Mouse (Mus musculus) midbrain, embryonic 10.5 days (tissue): ENCODE data around the gene Nfib. TPM values are rescaled to one million over a fixed set of nuclear protein-coding genes. Genes with fewer than 3 reads are reported as not detected.

Experiments
- DNase-seq: peaks from one replicate; pipeline ENCODE4 v3.0.0-alpha.2; 2017; ENCODE audit warnings: low spot score
- H3K27ac ChIP-seq: fragments of 300-500 bp; sonication (generic); replicated peaks from 2 replicates; pipeline ENCODE4 v1.5.1; 2016; ENCODE audit warnings: mild to moderate bottlenecking
- H3K27me3 ChIP-seq: fragments of 300-500 bp; sonication (generic); 2 replicates; pipeline ENCODE4 v1.6.1; 2016; ENCODE audit warnings: low read depth, mild to moderate bottlenecking; ENCODE audit not compliant: poor library complexity, severe bottlenecking
- H3K36me3 ChIP-seq: fragments of 300-500 bp; sonication (generic); 2 replicates; pipeline ENCODE4 v1.6.1; 2016; ENCODE audit warnings: mild to moderate bottlenecking, moderate library complexity
- H3K4me1 ChIP-seq: fragments of 300-500 bp; sonication (generic); 2 replicates; pipeline ENCODE4 v1.6.1; 2016
- H3K4me3 ChIP-seq: fragments of 300-500 bp; sonication (generic); 2 replicates; pipeline ENCODE4 v1.5.1; 2016; ENCODE audit warnings: mild to moderate bottlenecking, moderate library complexity
- H3K9me3 ChIP-seq: fragments of 300-500 bp; sonication (generic); replicated peaks from 2 replicates; pipeline ENCODE4 v1.6.1; 2016; ENCODE audit warnings: mild to moderate bottlenecking
- WGBS: fragments of 180-500 bp; shearing (Covaris S2); methylation state at CpG from one replicate; pipeline ENCODE4 v1.1.7; 2016; 5-methylcytosine and 5-hydroxymethylcytosine counted together
- polyA plus RNA-seq: library from polyadenylated mRNA; unstranded; fragments of >200 nt; fragmentation: Nextera tagmentation; extraction: Ambion mirVana; gene quantifications from 2 replicates; pipeline ENCODE4 v1.2.1, GENCODE M21; 2016

Nfib gene
- polyA plus RNA-seq, 1 experiment from 2014 or later, result 9.8 TPM

- Histone ChIP-seq H3K27me3 (no peaks in the 10 kb centered on the region), H3K4me1 (peaks cover 26% of the 10 kb centered on the region), H3K36me3 (no peaks in the 10 kb centered on the region), H3K9me3 (no peaks in the 10 kb centered on the region), H3K4me3 (no peak overlapping the region), H3K27ac (no peak overlapping the region)
- no peak for DNase-seq
- 67% methylated on average over 8 of the region's 8 CpGs for WGBS
Measured at GRCm38 (mm10) chr4:82464051-82464632, 241.4 kb downstream of the Nfib start.

GRCm38 (mm10) chr4:82463189-82463715 lies 242.3 kb downstream of the Nfib start:
- Histone ChIP-seq H3K9me3 (no peaks in the 10 kb centered on the region), H3K36me3 (no peaks in the 10 kb centered on the region), H3K27me3 (no peaks in the 10 kb centered on the region), H3K4me3 (no peak overlapping the region), H3K4me1 (peaks cover 26% of the 10 kb centered on the region), H3K27ac (no peak overlapping the region)
- WGBS, result 75% methylated on average over 7 of the region's 7 CpGs
- DNase-seq, result no peak

- WGBS, result 95% methylated on average over 2 of the region's 2 CpGs
Measured at GRCm38 (mm10) chr4:82461676-82462075, 243.9 kb downstream of the Nfib start.

GRCm38 (mm10) chr4:82458895-82459294 lies 246.7 kb downstream of the Nfib start:
- no peaks in the 10 kb centered on the region for H3K9me3 ChIP-seq
- no peak overlapping the region for H3K27ac ChIP-seq
- H3K4me3 ChIP-seq, result no peak overlapping the region
- peaks cover 7% of the 10 kb centered on the region for H3K4me1 ChIP-seq
- WGBS, result 96% methylated on average over 10 of the region's 10 CpGs
- no peaks in the 10 kb centered on the region for H3K36me3 ChIP-seq
- no peak for DNase-seq
- H3K27me3 ChIP-seq, result no peaks in the 10 kb centered on the region

More at GRCm38 (mm10) chr4:82461676-82462075, 243.9 kb downstream of the Nfib start:
- H3K36me3 ChIP-seq, result no peaks in the 10 kb centered on the region
- no peak for DNase-seq
- H3K4me3 ChIP-seq, result no peak overlapping the region
- no peak overlapping the region for H3K27ac ChIP-seq
- peaks cover 26% of the 10 kb centered on the region for H3K4me1 ChIP-seq
- no peaks in the 10 kb centered on the region for H3K9me3 ChIP-seq
- no peaks in the 10 kb centered on the region for H3K27me3 ChIP-seq

- no peaks in the 10 kb centered on the region for H3K27me3 ChIP-seq
- H3K9me3 ChIP-seq, result no peaks in the 10 kb centered on the region
- no peaks in the 10 kb centered on the region for H3K36me3 ChIP-seq
- no peak for DNase-seq
- H3K4me3 ChIP-seq, result no peak overlapping the region
- no peak overlapping the region for H3K27ac ChIP-seq
- 89% methylated on average over 5 of the region's 5 CpGs for WGBS
- peaks cover 4% of the 10 kb centered on the region for H3K4me1 ChIP-seq
Measured at GRCm38 (mm10) chr4:82456908-82457307, 248.6 kb downstream of the Nfib start.

GRCm38 (mm10) chr4:82456323-82456713 lies 249.2 kb downstream of the Nfib start:
- no peak for DNase-seq
- no peaks in the 10 kb centered on the region for H3K27me3 ChIP-seq
- H3K36me3 ChIP-seq, result no peaks in the 10 kb centered on the region
- no peak overlapping the region for H3K27ac ChIP-seq
- peaks cover 4% of the 10 kb centered on the region for H3K4me1 ChIP-seq
- no peak overlapping the region for H3K4me3 ChIP-seq
- WGBS, result 68% methylated on average over 3 of the region's 3 CpGs
- no peaks in the 10 kb centered on the region for H3K9me3 ChIP-seq

GRCm38 (mm10) chr4:82455617-82456322 lies 249.8 kb downstream of the Nfib start:
- no peaks in the 10 kb centered on the region for H3K36me3 ChIP-seq
- no peaks in the 10 kb centered on the region for H3K9me3 ChIP-seq
- no peak for DNase-seq
- no peaks in the 10 kb centered on the region for H3K27me3 ChIP-seq
- no peak overlapping the region for H3K27ac ChIP-seq
- 90% methylated on average over 8 of the region's 8 CpGs for WGBS
- no peak overlapping the region for H3K4me3 ChIP-seq
- H3K4me1 ChIP-seq, result peaks cover 4% of the 10 kb centered on the region

- H3K9me3 ChIP-seq, result no peaks in the 10 kb centered on the region
- no peak for DNase-seq
- H3K27ac ChIP-seq, result no peak overlapping the region
- H3K36me3 ChIP-seq, result no peaks in the 10 kb centered on the region
- H3K4me3 ChIP-seq, result no peak overlapping the region
- no peaks in the 10 kb centered on the region for H3K27me3 ChIP-seq
- WGBS, result 88% methylated on average over 4 of the region's 4 CpGs
- peaks cover 4% of the 10 kb centered on the region for H3K4me1 ChIP-seq
Measured at GRCm38 (mm10) chr4:82454989-82455388, 250.6 kb downstream of the Nfib start.

- Histone ChIP-seq H3K27me3 (no peaks in the 10 kb centered on the region), H3K4me1 (peaks cover 4% of the 10 kb centered on the region), H3K36me3 (no peaks in the 10 kb centered on the region), H3K27ac (no peak overlapping the region), H3K9me3 (no peaks in the 10 kb centered on the region), H3K4me3 (no peak overlapping the region)
- DNase-seq, result no peak
Measured at GRCm38 (mm10) chr4:82453341-82453740, 252.2 kb downstream of the Nfib start.

- Histone ChIP-seq H3K27me3 (no peaks in the 10 kb centered on the region), H3K4me3 (no peak overlapping the region), H3K27ac (no peak overlapping the region), H3K36me3 (no peaks in the 10 kb centered on the region), H3K4me1 (peaks cover 4% of the 10 kb centered on the region), H3K9me3 (no peaks in the 10 kb centered on the region)
- no peak for DNase-seq
- 89% methylated on average over 4 of the region's 4 CpGs for WGBS
Measured at GRCm38 (mm10) chr4:82452905-82453304, 252.6 kb downstream of the Nfib start.

GRCm38 (mm10) chr4:82447061-82447671 lies 258.4 kb downstream of the Nfib start:
- no peaks in the 10 kb centered on the region for H3K9me3 ChIP-seq
- no peak overlapping the region for H3K27ac ChIP-seq
- H3K36me3 ChIP-seq, result no peaks in the 10 kb centered on the region
- WGBS, result 26% methylated on average over 8 of the region's 8 CpGs
- H3K4me1 ChIP-seq, result peaks cover 8% of the 10 kb centered on the region
- no peaks in the 10 kb centered on the region for H3K27me3 ChIP-seq
- no peak overlapping the region for H3K4me3 ChIP-seq
- DNase-seq, result peak; percentile 17

GRCm38 (mm10) chr4:82444078-82444477 lies 261.5 kb downstream of the Nfib start:
- no peak overlapping the region for H3K27ac ChIP-seq
- WGBS, result 79% methylated on average over 1 of the region's 1 CpGs
- H3K4me3 ChIP-seq, result no peak overlapping the region
- peaks cover 8% of the 10 kb centered on the region for H3K4me1 ChIP-seq
- H3K9me3 ChIP-seq, result no peaks in the 10 kb centered on the region
- H3K27me3 ChIP-seq, result no peaks in the 10 kb centered on the region
- no peaks in the 10 kb centered on the region for H3K36me3 ChIP-seq
- DNase-seq, result no peak

- H3K36me3 ChIP-seq, result no peaks in the 10 kb centered on the region
- H3K4me3 ChIP-seq, result no peak overlapping the region
- no peak overlapping the region for H3K27ac ChIP-seq
- no peak for DNase-seq
- peaks cover 8% of the 10 kb centered on the region for H3K4me1 ChIP-seq
- WGBS, result 93% methylated on average over 5 of the region's 5 CpGs
- no peaks in the 10 kb centered on the region for H3K27me3 ChIP-seq
- H3K9me3 ChIP-seq, result no peaks in the 10 kb centered on the region
Measured at GRCm38 (mm10) chr4:82443441-82443840, 262.1 kb downstream of the Nfib start.
